In genomic region chr2:166719301-166719929, GRCm38 (mm10) we compare ENCODE assay signal across 19 mouse cellular contexts. TPM values are rescaled to one million over a fixed set of nuclear protein-coding genes. Genes with fewer than 3 reads are reported as not detected.
A peak's percentile ranks its signal among the peaks of the same experiment; 100 is the strongest.
DNase-seq lines count a peak whose midpoint lies in the region; ATAC-seq and TF ChIP-seq lines count a peak whose summit lies in the region.
"Had no signal": no experiment of that assay in that cellular context is flagged by ENCODE, and none has a peak within 500 bp of the region (broad histone marks: within the 10 kb centered on the region; RNA-seq: fewer than 3 reads in every experiment).

No protein-coding gene starts in this region.

- H3K4me3 ChIP-seq in G1E (ENCODE audit: low read depth, low read length): no peak overlapping the region
- H3K4me3 ChIP-seq: forebrain, embryonic 10.5 days; hindbrain, embryonic 12.5 days; left cerebral cortex, adult 2 months; liver, embryonic 13.5 days; midbrain, embryonic 15.5 days; myocyte had no signal

- peaks cover 14% of the 10 kb centered on the region for H3K27me3 ChIP-seq in G1E (ENCODE audit: insufficient read depth, low read length)
- H3K27me3 ChIP-seq: liver, embryonic 13.5 days; midbrain, embryonic 15.5 days had no signal

- H3K4me1 ChIP-seq in G1E (ENCODE audit: insufficient read depth, low read depth, low read length): no peaks in the 10 kb centered on the region

- H3K9me3 ChIP-seq in G1E (replicated peaks): no peaks in the 10 kb centered on the region
- H3K9me3 ChIP-seq: forebrain, embryonic 10.5 days; hindbrain, embryonic 12.5 days; liver, embryonic 13.5 days; midbrain, embryonic 15.5 days had no signal

- H3K36me3 ChIP-seq in G1E (replicated peaks): no peaks in the 10 kb centered on the region
- H3K36me3 ChIP-seq: forebrain, embryonic 10.5 days; hindbrain, embryonic 12.5 days; liver, embryonic 13.5 days; midbrain, embryonic 15.5 days had no signal

- peak; percentile 67 for ATAC-seq in G1E (ENCODE audit: extremely low read depth, insufficient number of reproducible peaks, low FRiP score, poor library complexity, severe bottlenecking)
- ATAC-seq: midbrain, embryonic 15.5 days had no signal

- peak; percentile 46 for DNase-seq in CD4-positive, CD25-positive, alpha-beta regulatory T cell, adult 2 months (ENCODE audit: low read depth, low spot score)
- DNase-seq in G1E (ENCODE audit: low spot score): no peak
- DNase-seq in induced T-regulatory cell, adult 2 months (ENCODE audit: low read depth): peak; percentile 62
- DNase-seq in naive thymus-derived CD4-positive, alpha-beta T cell, adult 2 months (ENCODE audit: low read depth): peak; percentile 29
- no peak for DNase-seq in T-cell, adult 2 months (ENCODE audit: low spot score)
- no peak for DNase-seq in thymus, postnatal 36 days
- DNase-seq in ovary, postnatal 14 days (ENCODE audit: low spot score): no peak
- DNase-seq: adrenal gland, postnatal 25 days; cerebellum, adult 9-10 months; kidney, adult 2 months; liver, embryonic 13.5 days; lung, adult 2 months; lung, postnatal 14 days; thymus, postnatal 14 days had no signal

- TF ChIP-seq CTCF in G1E (IDR thresholded peaks at IDR 0.05; ENCODE audit: low read depth, low read length): no peak

RNA-seq across cellular contexts. Expression of gene Prex1, which starts 5.8 kb away (rescaled TPM):
- total RNA-seq in G1E (2014; fragmentation: Nextera tagmentation): 18.7 and 21.6 TPM in 2 replicates
- total RNA-seq in G1E (2017): 3.8 and 4.0 TPM in 2 replicates
- 5.0 and 5.9 TPM in 2 replicates for polyA plus RNA-seq in G1E (2012)

Comparison
In these comparisons a context has a peak if more than half of its experiments do, and no peak if none do; other contexts are left out.
1. DNase-seq: peak in CD4-positive, CD25-positive, alpha-beta regulatory T cell, adult 2 months (single experiment), induced T-regulatory cell, adult 2 months (single experiment) and naive thymus-derived CD4-positive, alpha-beta T cell, adult 2 months (single experiment); none in G1E (single experiment), T-cell, adult 2 months (single experiment), thymus, postnatal 36 days (0 of 2) and ovary, postnatal 14 days (single experiment).